Mouse (Mus musculus): ENCODE data around the gene Hipk2. TPM values are rescaled to one million over a fixed set of nuclear protein-coding genes. Genes with fewer than 3 reads are reported as not detected.

Hipk2 gene
- polyA plus RNA-seq, 1 experiment from 2014 or later, result 37.5 TPM

- Histone ChIP-seq H3K9ac (no peak overlapping the region), H3K4me3 (no peak overlapping the region), H3K27me3 (no peaks in the 10 kb centered on the region), H3K36me3 (no peaks in the 10 kb centered on the region), H3K4me1 (peaks cover 55% of the 10 kb centered on the region), H3K9me3 (replicated peaks) (no peaks in the 10 kb centered on the region), H3K27ac (no peak overlapping the region), H3K4me2 (replicated peaks) (no peak overlapping the region)
- no peak for ATAC-seq (ENCODE audit: low FRiP score)
- 84% methylated on average over 5 of the region's 5 CpGs for WGBS
These were observed 22.4 kb downstream of the Hipk2 start for GRCm38 (mm10) chr6:38853561-38853992.

DNA sequence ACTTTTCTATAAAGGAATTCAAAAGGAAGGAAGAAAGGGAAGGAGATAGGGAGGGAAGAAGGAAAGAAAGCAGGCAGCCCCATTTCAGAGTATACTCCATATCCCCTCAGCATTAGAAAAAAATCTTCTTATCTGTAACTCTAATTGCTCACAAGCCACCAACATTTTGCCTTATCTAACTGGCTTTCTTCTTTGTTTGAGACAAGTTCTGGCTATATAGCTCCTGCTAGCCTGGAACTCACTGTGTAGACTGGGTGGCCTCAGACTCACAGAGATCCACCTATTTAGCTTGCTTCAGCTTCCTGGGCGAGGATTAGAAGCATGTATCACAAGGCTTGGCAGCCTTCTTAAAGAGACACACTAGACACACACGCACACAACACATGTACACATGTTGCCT, 24.2 kb downstream of the Hipk2 start:
- Histone ChIP-seq H3K4me2 (replicated peaks) (no peak overlapping the region), H3K9me3 (replicated peaks) (no peaks in the 10 kb centered on the region), H3K4me1 (peaks cover 70% of the 10 kb centered on the region), H3K4me3 (no peak overlapping the region), H3K36me3 (no peaks in the 10 kb centered on the region), H3K27me3 (no peaks in the 10 kb centered on the region), H3K27ac (no peak overlapping the region), H3K9ac (no peak overlapping the region)
- WGBS, result 86% methylated on average over 2 of the region's 2 CpGs
- ATAC-seq (ENCODE audit: low FRiP score), result no peak

DNA sequence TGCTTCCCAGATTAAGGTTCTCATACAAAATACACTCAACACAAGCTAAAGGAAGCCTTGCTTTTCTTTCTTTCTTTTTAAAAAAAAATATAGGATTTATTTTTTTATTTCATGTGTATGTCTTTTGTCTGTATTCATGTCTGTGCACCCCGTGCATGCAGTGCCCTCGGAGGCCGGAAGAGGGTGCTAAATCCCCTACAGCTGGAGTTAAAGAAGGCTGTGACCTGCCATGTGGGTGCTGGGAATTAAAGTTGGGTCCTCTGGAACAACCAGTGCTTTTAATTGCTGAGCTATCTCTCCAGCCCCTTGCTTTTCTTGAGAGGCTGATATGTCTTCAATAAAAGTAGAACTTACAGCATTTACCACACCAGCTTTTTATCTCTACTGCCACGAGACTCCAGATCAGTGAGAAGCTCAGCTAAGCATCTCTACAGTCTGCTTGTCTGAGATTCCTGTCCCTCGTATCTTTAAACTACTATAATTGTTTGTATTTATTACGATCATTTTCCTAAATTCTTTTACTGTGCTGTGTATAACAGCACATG, 25.2 kb downstream of the Hipk2 start:
- Histone ChIP-seq H3K27ac (no peak overlapping the region), H3K4me3 (no peak overlapping the region), H3K27me3 (no peaks in the 10 kb centered on the region), H3K36me3 (no peaks in the 10 kb centered on the region), H3K4me2 (replicated peaks) (no peak overlapping the region), H3K9me3 (replicated peaks) (no peaks in the 10 kb centered on the region), H3K9ac (no peak overlapping the region), H3K4me1 (peaks cover 77% of the 10 kb centered on the region)
- no peak for ATAC-seq (ENCODE audit: low FRiP score)
- 95% methylated on average over 6 of the region's 6 CpGs for WGBS

DNA sequence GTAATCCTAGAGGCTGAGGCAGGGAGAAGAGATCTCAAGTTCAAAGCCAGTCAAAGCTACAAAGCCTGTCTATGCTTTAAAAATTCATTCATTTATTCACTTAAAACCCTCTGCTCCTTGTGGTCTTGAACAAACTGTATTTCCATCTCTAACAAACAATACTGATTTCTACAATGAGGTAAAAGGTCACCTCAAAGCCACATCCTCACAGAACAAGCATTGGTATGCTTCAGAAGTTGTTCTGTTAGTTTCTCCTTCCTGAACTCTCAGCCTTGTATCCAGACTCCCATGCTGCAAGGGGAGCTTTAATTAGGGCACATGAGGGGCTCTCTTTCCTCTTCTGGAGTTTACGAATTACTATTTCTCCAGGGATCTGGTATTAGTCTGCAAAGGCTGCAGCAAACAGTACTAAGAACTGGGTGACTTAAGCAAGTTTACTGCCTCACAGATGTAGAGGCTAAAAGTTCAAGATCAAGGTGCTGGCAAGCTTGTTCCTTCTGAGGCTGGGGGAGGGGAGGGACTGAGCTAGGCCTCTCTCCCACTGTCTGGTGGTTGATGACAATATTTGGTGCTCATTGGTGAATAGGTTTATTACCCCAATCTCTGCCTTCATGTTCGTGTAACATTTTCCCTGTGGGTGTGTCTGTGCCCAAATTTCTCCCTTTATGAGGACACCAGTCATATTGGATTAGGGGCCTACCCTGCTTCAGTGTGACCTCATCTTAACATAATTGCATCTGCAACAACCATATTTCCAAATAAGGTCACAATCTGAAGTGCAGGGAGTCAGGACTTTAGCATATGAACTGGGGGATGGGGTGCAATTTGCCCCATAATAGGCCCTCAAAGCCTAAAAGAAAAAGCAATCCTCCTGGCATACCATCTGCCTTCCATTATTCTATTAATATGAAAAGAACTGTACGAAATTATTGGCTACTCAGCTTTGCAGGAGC, 27.7 kb downstream of the Hipk2 start:
- peak; percentile 9; the same call in 1 of the 2 replicates for ATAC-seq (ENCODE audit: low FRiP score)
- 57% methylated on average over 3 of the region's 3 CpGs for WGBS
- Histone ChIP-seq H3K36me3 (no peaks in the 10 kb centered on the region), H3K27ac (no peak overlapping the region), H3K9ac (no peak overlapping the region), H3K4me2 (replicated peaks) (no peak overlapping the region), H3K9me3 (replicated peaks) (no peaks in the 10 kb centered on the region), H3K27me3 (no peaks in the 10 kb centered on the region), H3K4me3 (no peak overlapping the region), H3K4me1 (peaks cover 64% of the 10 kb centered on the region)

GRCm38 (mm10) chr6:38847447-38847846, 28.5 kb downstream of the Hipk2 start:
- Histone ChIP-seq H3K9me3 (replicated peaks) (no peaks in the 10 kb centered on the region), H3K9ac (no peak overlapping the region), H3K4me1 (peaks cover 56% of the 10 kb centered on the region), H3K36me3 (no peaks in the 10 kb centered on the region), H3K27me3 (no peaks in the 10 kb centered on the region), H3K27ac (no peak overlapping the region), H3K4me2 (replicated peaks) (no peak overlapping the region), H3K4me3 (no peak overlapping the region)
- ATAC-seq (ENCODE audit: low FRiP score), result no peak
- 64% methylated on average over 1 of the region's 1 CpGs for WGBS

- Histone ChIP-seq H3K9me3 (replicated peaks) (no peaks in the 10 kb centered on the region), H3K9ac (no peak overlapping the region), H3K4me1 (peaks cover 50% of the 10 kb centered on the region), H3K4me3 (no peak overlapping the region), H3K27me3 (no peaks in the 10 kb centered on the region), H3K4me2 (replicated peaks) (no peak overlapping the region), H3K36me3 (no peaks in the 10 kb centered on the region), H3K27ac (peak overlapping the region; percentile 30; the same call in 1 of the 2 replicates)
- 79% methylated on average over 6 of the region's 6 CpGs for WGBS
- no peak for ATAC-seq (ENCODE audit: low FRiP score)
These were observed 29.4 kb downstream of the Hipk2 start for GRCm38 (mm10) chr6:38846330-38847195.

GRCm38 (mm10) chr6:38845876-38846275, 30.1 kb downstream of the Hipk2 start:
- ATAC-seq (ENCODE audit: low FRiP score), result no peak
- Histone ChIP-seq H3K27me3 (no peaks in the 10 kb centered on the region), H3K4me1 (peaks cover 55% of the 10 kb centered on the region), H3K27ac (no peak overlapping the region), H3K4me3 (no peak overlapping the region), H3K9me3 (replicated peaks) (no peaks in the 10 kb centered on the region), H3K4me2 (replicated peaks) (no peak overlapping the region), H3K9ac (no peak overlapping the region), H3K36me3 (no peaks in the 10 kb centered on the region)
- 52% methylated on average over 5 of the region's 5 CpGs for WGBS

DNA sequence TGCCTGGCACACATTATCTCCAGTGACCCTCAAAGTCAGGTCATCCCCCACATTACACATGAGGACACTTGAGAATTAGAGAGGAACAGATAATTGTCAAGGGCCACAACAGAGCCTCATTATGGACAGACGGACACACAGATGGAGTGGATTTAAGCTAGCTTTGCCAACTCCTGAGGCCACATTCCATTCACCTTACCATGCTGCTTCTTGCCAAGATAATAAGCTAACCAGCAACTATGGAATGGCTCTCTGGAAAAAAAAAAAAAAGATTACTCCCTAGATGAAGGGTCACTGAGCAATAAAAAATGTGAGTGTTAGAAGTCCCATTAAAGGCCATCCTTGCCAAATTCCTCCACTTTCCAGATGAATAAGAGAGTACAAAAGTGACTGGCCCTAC, 30.8 kb downstream of the Hipk2 start:
- no peak overlapping the region for H3K9ac ChIP-seq
- no peak overlapping the region for H3K4me2 ChIP-seq (replicated peaks)
- H3K27ac ChIP-seq, result no peak overlapping the region
- no peak for ATAC-seq (ENCODE audit: low FRiP score)
- no peak overlapping the region for H3K4me3 ChIP-seq
- no peaks in the 10 kb centered on the region for H3K36me3 ChIP-seq
- WGBS, result 59% methylated on average over 1 of the region's 1 CpGs
- no peaks in the 10 kb centered on the region for H3K27me3 ChIP-seq
- H3K4me1 ChIP-seq, result peaks cover 62% of the 10 kb centered on the region
- no peaks in the 10 kb centered on the region for H3K9me3 ChIP-seq (replicated peaks)

DNA sequence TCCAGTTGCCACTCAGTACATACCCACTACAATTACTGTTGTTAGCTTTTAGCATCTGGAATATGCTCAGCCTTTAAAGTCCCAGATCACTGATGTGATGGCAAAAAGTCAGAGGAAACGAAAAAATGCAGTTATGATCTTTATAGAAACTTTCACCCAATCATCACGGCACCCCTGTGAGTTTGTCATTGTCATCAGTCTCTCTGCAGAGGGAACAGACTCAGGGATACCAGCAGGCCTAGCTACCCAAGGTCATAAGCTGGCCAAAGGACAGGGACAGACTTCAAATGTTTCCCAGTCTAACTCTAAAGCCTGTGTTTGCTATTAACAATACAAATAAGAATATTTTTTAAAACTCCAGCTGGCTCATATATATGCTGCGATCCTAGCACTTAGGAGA, 34.4 kb downstream of the Hipk2 start:
- Histone ChIP-seq H3K4me1 (peaks cover 41% of the 10 kb centered on the region), H3K4me3 (no peak overlapping the region), H3K4me2 (replicated peaks) (no peak overlapping the region), H3K9ac (no peak overlapping the region), H3K9me3 (replicated peaks) (no peaks in the 10 kb centered on the region), H3K27me3 (no peaks in the 10 kb centered on the region), H3K27ac (no peak overlapping the region), H3K36me3 (no peaks in the 10 kb centered on the region)
- ATAC-seq (ENCODE audit: low FRiP score), result no peak
- 91% methylated on average over 3 of the region's 3 CpGs for WGBS

GRCm38 (mm10) chr6:38840780-38841179, 35.2 kb downstream of the Hipk2 start:
- peaks cover 34% of the 10 kb centered on the region for H3K4me1 ChIP-seq
- no peak overlapping the region for H3K27ac ChIP-seq
- no peaks in the 10 kb centered on the region for H3K27me3 ChIP-seq
- no peak overlapping the region for H3K9ac ChIP-seq
- 96% methylated on average over 1 of the region's 1 CpGs for WGBS
- H3K4me2 ChIP-seq (replicated peaks), result no peak overlapping the region
- H3K4me3 ChIP-seq, result no peak overlapping the region
- no peaks in the 10 kb centered on the region for H3K9me3 ChIP-seq (replicated peaks)
- no peak for ATAC-seq (ENCODE audit: low FRiP score)
- no peaks in the 10 kb centered on the region for H3K36me3 ChIP-seq

GRCm38 (mm10) chr6:38840380-38840779, 35.6 kb downstream of the Hipk2 start:
- no peaks in the 10 kb centered on the region for H3K9me3 ChIP-seq (replicated peaks)
- no peak overlapping the region for H3K4me3 ChIP-seq
- H3K9ac ChIP-seq, result no peak overlapping the region
- 0 out of 2 replicates have a peak overlapping the region, but pooled peaks have one; percentile 35 for H3K27ac ChIP-seq
- H3K27me3 ChIP-seq, result no peaks in the 10 kb centered on the region
- peaks cover 30% of the 10 kb centered on the region for H3K4me1 ChIP-seq
- ATAC-seq (ENCODE audit: low FRiP score), result no peak
- H3K4me2 ChIP-seq (replicated peaks), result no peak overlapping the region
- 84% methylated on average over 2 of the region's 2 CpGs for WGBS
- H3K36me3 ChIP-seq, result no peaks in the 10 kb centered on the region

DNA sequence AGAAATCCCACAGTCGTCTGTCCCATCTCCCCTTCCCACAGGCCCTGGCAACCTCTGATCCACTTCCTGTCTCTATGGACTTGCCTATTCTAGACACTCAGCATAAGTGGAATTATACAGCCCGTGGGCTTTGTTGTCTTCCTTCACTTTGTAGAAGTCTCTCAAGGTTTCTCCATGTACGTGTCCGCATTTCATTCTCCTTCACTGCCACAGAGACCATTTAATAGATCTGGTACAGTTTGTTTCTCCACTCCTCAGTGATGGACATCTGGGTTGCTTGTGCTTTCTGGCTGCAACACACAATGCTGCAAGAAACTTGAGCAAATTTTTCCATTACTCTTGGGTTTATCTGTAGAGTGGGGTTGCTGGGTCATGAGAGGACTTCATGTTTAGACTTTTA, 36.1 kb downstream of the Hipk2 start:
- Histone ChIP-seq H3K9ac (no peak overlapping the region), H3K4me1 (peaks cover 28% of the 10 kb centered on the region), H3K4me3 (no peak overlapping the region), H3K9me3 (replicated peaks) (no peaks in the 10 kb centered on the region), H3K4me2 (replicated peaks) (no peak overlapping the region), H3K27me3 (no peaks in the 10 kb centered on the region), H3K27ac (no peak overlapping the region), H3K36me3 (no peaks in the 10 kb centered on the region)
- 71% methylated on average over 4 of the region's 4 CpGs for WGBS
- ATAC-seq (ENCODE audit: low FRiP score), result no peak

All from hindbrain, embryonic 12.5 days (tissue).